Mouse (Mus musculus) adipose tissue, adult 10 weeks (tissue): ENCODE measurements around the gene Npffr2. TPM values are rescaled to one million over a fixed set of nuclear protein-coding genes. Genes with fewer than 3 reads are reported as not detected.

ENCODE experiments used
- polyA plus RNA-seq: library from polyadenylated mRNA; stranded (reverse); fragments of 350-450 nt; fragmentation: Illumina TruSeq; extraction: RNeasy Lipid Tissue Mini Kit (QIAGEN cat#74804); gene quantifications from one replicate; pipeline ENCODE4 v1.2.3, GENCODE M21; 2014; ENCODE audit warnings: low read depth, low replicate concordance

Npffr2 gene
- polyA plus RNA-seq: not detected

GRCm38 (mm10) chr5:89526878-89527578 is at the start of gene Npffr2:
Gene Npffr2, plus strand, starts transcription at chr5:89527429.

Other genes starting within 250 kb of the Npffr2 start
- gene Gc, start 69.5 kb upstream of the Npffr2 start, polyA plus RNA-seq: 50.6 TPM